Mouse (Mus musculus): ENCODE data around the gene Tent4b.
"Not testable (repeated sequence)": the region's sequence is repeated elsewhere in the genome, so short reads cannot be mapped to it uniquely, and the experiment has no call there.

Gene Tent4b

GRCm38 (mm10) chr8:88198945-88199571 is at the start of gene Tent4b:
TSS of gene Tent4b (plus strand) at chr8:88199213.
- DNase-seq, result peak; percentile 96

GRCm38 (mm10) chr8:88150910-88151371 is 48.1 kb upstream of the Tent4b start:
- DNase-seq, result no peak

GRCm38 (mm10) chr8:88160237-88160995 is 38.6 kb upstream of the Tent4b start:
- DNase-seq, result no peak

- DNase-seq, result peak; percentile 24
These were observed 37.6 kb upstream of the Tent4b start for GRCm38 (mm10) chr8:88161439-88161838.

- DNase-seq, result no peak
These were observed 23.7 kb upstream of the Tent4b start for GRCm38 (mm10) chr8:88175264-88175663.

GRCm38 (mm10) chr8:88177291-88177690 is 21.7 kb upstream of the Tent4b start:
- DNase-seq, result no peak

GRCm38 (mm10) chr8:88183121-88183520 is 15.9 kb upstream of the Tent4b start:
- no peak for DNase-seq

GRCm38 (mm10) chr8:88184914-88185313 is 14.1 kb upstream of the Tent4b start:
- DNase-seq, result no peak

- DNase-seq, result no peak
These were observed 13.3 kb upstream of the Tent4b start for GRCm38 (mm10) chr8:88185716-88186115.

- peak; percentile 20 for DNase-seq
These were observed 1.7 kb upstream of the Tent4b start for GRCm38 (mm10) chr8:88197328-88197727.

- DNase-seq, result no peak
These were observed 465 bp upstream of the Tent4b start for GRCm38 (mm10) chr8:88198551-88198944.

- DNase-seq, result peak; percentile 72
These were observed 938 bp downstream of the Tent4b start for GRCm38 (mm10) chr8:88199700-88200601.

GRCm38 (mm10) chr8:88200724-88201495 is 1.9 kb downstream of the Tent4b start:
- DNase-seq, result peak; percentile 49

- DNase-seq, result no peak
These were observed 2.6 kb downstream of the Tent4b start for GRCm38 (mm10) chr8:88201641-88202040.

GRCm38 (mm10) chr8:88206016-88206415 is 7.0 kb downstream of the Tent4b start:
- DNase-seq, result no peak

GRCm38 (mm10) chr8:88207121-88207821 is 8.3 kb downstream of the Tent4b start:
- DNase-seq, result no peak

- DNase-seq, result not testable (repeated sequence)
These were observed 11.2 kb downstream of the Tent4b start for GRCm38 (mm10) chr8:88209930-88210827.

- DNase-seq, result no peak
These were observed 22.3 kb downstream of the Tent4b start for GRCm38 (mm10) chr8:88221353-88221752.

GRCm38 (mm10) chr8:88225358-88225757 is 26.3 kb downstream of the Tent4b start:
- no peak for DNase-seq

GRCm38 (mm10) chr8:88227851-88228250 is 28.8 kb downstream of the Tent4b start:
- DNase-seq, result peak; percentile 24

- no peak for DNase-seq
These were observed 29.3 kb downstream of the Tent4b start for GRCm38 (mm10) chr8:88228286-88228685.
